Mouse (Mus musculus): Measurements from ENCODE around the gene Sec23a. TPM values are rescaled to one million over a fixed set of nuclear protein-coding genes. Genes with fewer than 3 reads are reported as not detected.
A peak's percentile ranks its signal among the peaks of the same experiment; 100 is the strongest.
"Not testable (repeated sequence)": the region's sequence is repeated elsewhere in the genome, so short reads cannot be mapped to it uniquely, and the experiment has no call there.

The Sec23a gene
- total RNA-seq (2017) = 19.0 and 21.7 TPM in 2 replicates

- peak; percentile 82 for ATAC-seq (replicated peaks; ENCODE audit: low read depth, poor library complexity, severe bottlenecking)
Observed at GRCm38 (mm10) chr12:59011844-59012709, at the start of gene Sec23a. Gene Sec23a (minus strand): TSS chr12:59012017.

- peak; percentile 90 for ATAC-seq (replicated peaks; ENCODE audit: low read depth, poor library complexity, severe bottlenecking)
Observed at GRCm38 (mm10) chr12:59060993-59061595, 49.3 kb upstream of the Sec23a start, which contains the start of gene Trappc6b. Gene Trappc6b (minus strand): TSS chr12:59061472.

GRCm38 (mm10) chr12:59060322-59060721 is 48.5 kb upstream of the Sec23a start:
- no peak for ATAC-seq (replicated peaks; ENCODE audit: low read depth, poor library complexity, severe bottlenecking)

- ATAC-seq (replicated peaks; ENCODE audit: low read depth, poor library complexity, severe bottlenecking) = not testable (repeated sequence)
Observed at GRCm38 (mm10) chr12:59058242-59058641, 46.4 kb upstream of the Sec23a start.

GRCm38 (mm10) chr12:59056222-59056621 is 44.4 kb upstream of the Sec23a start:
- no peak for ATAC-seq (replicated peaks; ENCODE audit: low read depth, poor library complexity, severe bottlenecking)

GRCm38 (mm10) chr12:59055196-59055850 is 43.5 kb upstream of the Sec23a start:
- ATAC-seq (replicated peaks; ENCODE audit: low read depth, poor library complexity, severe bottlenecking) = no peak

GRCm38 (mm10) chr12:59053976-59054375 is 42.2 kb upstream of the Sec23a start:
- no peak for ATAC-seq (replicated peaks; ENCODE audit: low read depth, poor library complexity, severe bottlenecking)

GRCm38 (mm10) chr12:59053166-59053565 is 41.3 kb upstream of the Sec23a start:
- peak; percentile 53; the same call in 1 of the 2 replicates for ATAC-seq (replicated peaks; ENCODE audit: low read depth, poor library complexity, severe bottlenecking)

- ATAC-seq (replicated peaks; ENCODE audit: low read depth, poor library complexity, severe bottlenecking) = peak; percentile 57
Observed at GRCm38 (mm10) chr12:59052470-59052869, 40.7 kb upstream of the Sec23a start.

GRCm38 (mm10) chr12:59040851-59041250 is 29.0 kb upstream of the Sec23a start:
- ATAC-seq (replicated peaks; ENCODE audit: low read depth, poor library complexity, severe bottlenecking) = peak; percentile 38

- ATAC-seq (replicated peaks; ENCODE audit: low read depth, poor library complexity, severe bottlenecking) = peak; percentile 70
Observed at GRCm38 (mm10) chr12:59039971-59040844, 28.4 kb upstream of the Sec23a start.

- ATAC-seq (replicated peaks; ENCODE audit: low read depth, poor library complexity, severe bottlenecking) = peak; percentile 5; the same call in 1 of the 2 replicates
Observed at GRCm38 (mm10) chr12:59039162-59039970, 27.5 kb upstream of the Sec23a start.

GRCm38 (mm10) chr12:59032101-59032500 is 20.3 kb upstream of the Sec23a start:
- peak; percentile 68 for ATAC-seq (replicated peaks; ENCODE audit: low read depth, poor library complexity, severe bottlenecking)

GRCm38 (mm10) chr12:59021306-59021705 is 9.5 kb upstream of the Sec23a start:
- peak; percentile 77 for ATAC-seq (replicated peaks; ENCODE audit: low read depth, poor library complexity, severe bottlenecking)

- ATAC-seq (replicated peaks; ENCODE audit: low read depth, poor library complexity, severe bottlenecking) = no peak
Observed at GRCm38 (mm10) chr12:59019891-59020290, 8.1 kb upstream of the Sec23a start.

GRCm38 (mm10) chr12:59017970-59018369 is 6.2 kb upstream of the Sec23a start:
- ATAC-seq (replicated peaks; ENCODE audit: low read depth, poor library complexity, severe bottlenecking) = no peak

GRCm38 (mm10) chr12:59013234-59013633 is 1.4 kb upstream of the Sec23a start, which contains the start of gene Gemin2:
Gene Gemin2 (plus strand): TSS chr12:59013393.
- peak; percentile 72 for ATAC-seq (replicated peaks; ENCODE audit: low read depth, poor library complexity, severe bottlenecking)

GRCm38 (mm10) chr12:59012710-59013091 is 884 bp upstream of the Sec23a start:
- no peak for ATAC-seq (replicated peaks; ENCODE audit: low read depth, poor library complexity, severe bottlenecking)

Measured in common myeloid progenitor, adult 5-6 weeks (primary cell).